Mouse (Mus musculus): ENCODE results near the gene Il2rg.

- TF ChIP-seq MAX (IDR thresholded peaks at IDR 0.05; ENCODE audit: low read depth) (no peak), POLR2A (IDR thresholded peaks at IDR 0.05; ENCODE audit: insufficient read length, low read depth) (no peak), POLR2AphosphoS2 (IDR thresholded peaks at IDR 0.05; ENCODE audit: insufficient read length, low read depth) (no peak), MYOG (IDR thresholded peaks at IDR 0.05; ENCODE audit: control insufficient read depth in 1 of 3, insufficient read depth in 1 of 3, insufficient read length in 2 of 3, low read depth in 2 of 3) (no peak)
These were observed 33.6 kb upstream of the Il2rg start for GRCm38 (mm10) chrX:101301654-101302053.
